Mouse (Mus musculus) small intestine, adult 2 months (tissue): Measurements from ENCODE around the gene Rapgef4.

Source experiments
- CTCF ChIP-seq: fragments of 200-500 bp; IDR thresholded peaks from 2 replicates; pipeline ENCODE4 v1.5.1; 2012; ENCODE audit warnings: low read depth, mild to moderate bottlenecking, control low read depth, inconsistent platforms, low read length, moderate library complexity, mixed read lengths; ENCODE audit not compliant: insufficient replicate concordance, insufficient read length; ENCODE audit errors: extremely low read depth
- POLR2A ChIP-seq: fragments of 200-500 bp; IDR thresholded peaks from 2 replicates; pipeline ENCODE4 v1.6.1; 2012; ENCODE audit warnings: low read depth, mild to moderate bottlenecking, control low read depth, inconsistent platforms, low read length, moderate library complexity

GRCm38 (mm10) chr2:71981343-71981851, 357 bp downstream of the Rapgef4 start:
- TF ChIP-seq POLR2A: no peak
- no peak for TF ChIP-seq CTCF
